Mouse (Mus musculus): ENCODE data around the gene Sspo.

DNA sequence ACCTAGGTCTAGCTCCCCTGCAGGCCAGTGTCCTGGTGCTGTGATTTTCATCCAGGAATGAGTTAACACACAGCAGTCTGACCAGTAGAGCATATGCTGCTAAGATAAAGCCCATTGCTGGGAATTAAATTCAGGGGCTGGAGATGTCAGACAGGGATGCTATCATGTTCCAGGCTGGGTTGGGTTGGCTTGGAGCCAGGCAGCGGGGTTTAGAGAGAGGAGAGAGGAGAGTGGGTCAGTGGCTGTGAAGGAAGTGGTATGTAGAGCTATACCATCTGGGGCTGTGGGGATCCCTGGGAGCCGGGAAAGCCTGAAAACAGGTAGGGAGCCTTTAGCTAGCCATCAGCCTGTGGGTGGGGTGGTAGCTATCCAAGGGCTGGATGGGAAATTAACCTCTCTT, 82.8 kb downstream of the Sspo start:
- TF ChIP-seq ZNF384 (IDR thresholded peaks at IDR 0.05; ENCODE audit: low read depth, low read length) (no peak), HCFC1 (IDR thresholded peaks at IDR 0.05; ENCODE audit: borderline replicate concordance, insufficient read depth, low read length) (no peak), CHD2 (IDR thresholded peaks at IDR 0.05; ENCODE audit: low read depth, low read length) (no peak), ZC3H11A (IDR thresholded peaks at IDR 0.05; ENCODE audit: borderline replicate concordance, low read depth, low read length) (no peak), MAFK (IDR thresholded peaks at IDR 0.05; ENCODE audit: insufficient read depth, low read depth, low read length) (no peak)

Measured in ES-E14 (cell line).